Mouse (Mus musculus): ENCODE data around the gene Yars2. TPM values are rescaled to one million over a fixed set of nuclear protein-coding genes. Genes with fewer than 3 reads are reported as not detected.

Yars2 gene
- polyA plus RNA-seq, 1 experiment = 33.8 TPM

GRCm38 (mm10) chr16:16261481-16261880 lies 41.3 kb upstream of the Yars2 start:
- H3K4me3 ChIP-seq (ENCODE audit: control insufficient read depth, insufficient read depth, low read length) = no peak overlapping the region
- H3K4me1 ChIP-seq (replicated peaks; ENCODE audit: control insufficient read depth, insufficient read depth, low read length) = no peaks in the 10 kb centered on the region
- 95% methylated on average over 6 of the region's 6 CpGs for WGBS
- H3K27ac ChIP-seq (ENCODE audit: control insufficient read depth, insufficient read depth, low read length) = no peak overlapping the region
- DNase-seq = no peak
- no peaks in the 10 kb centered on the region for H3K36me3 ChIP-seq (ENCODE audit: control insufficient read depth, insufficient read depth, low read length)
- TF ChIP-seq CTCF (IDR thresholded peaks at IDR 0.05; ENCODE audit: borderline replicate concordance, control insufficient read depth, extremely low read depth, insufficient read depth, low read length, poor library complexity) (no peak), POLR2A (IDR thresholded peaks at IDR 0.05; ENCODE audit: control insufficient read depth, extremely low read depth, insufficient read depth, low read length, poor library complexity) (no peak)
- H3K27me3 ChIP-seq (ENCODE audit: control insufficient read depth, insufficient read depth, low read length) = no peaks in the 10 kb centered on the region

GRCm38 (mm10) chr16:16262436-16262835 lies 40.3 kb upstream of the Yars2 start:
- no peak overlapping the region for H3K4me3 ChIP-seq (ENCODE audit: control insufficient read depth, insufficient read depth, low read length)
- no peaks in the 10 kb centered on the region for H3K36me3 ChIP-seq (ENCODE audit: control insufficient read depth, insufficient read depth, low read length)
- TF ChIP-seq CTCF (IDR thresholded peaks at IDR 0.05; ENCODE audit: borderline replicate concordance, control insufficient read depth, extremely low read depth, insufficient read depth, low read length, poor library complexity) = no peak
- no peak for TF ChIP-seq POLR2A (IDR thresholded peaks at IDR 0.05; ENCODE audit: control insufficient read depth, extremely low read depth, insufficient read depth, low read length, poor library complexity)
- H3K4me1 ChIP-seq (replicated peaks; ENCODE audit: control insufficient read depth, insufficient read depth, low read length) = no peaks in the 10 kb centered on the region
- WGBS = 98% methylated on average over 3 of the region's 3 CpGs
- DNase-seq = no peak
- H3K27me3 ChIP-seq (ENCODE audit: control insufficient read depth, insufficient read depth, low read length) = no peaks in the 10 kb centered on the region
- H3K27ac ChIP-seq (ENCODE audit: control insufficient read depth, insufficient read depth, low read length) = no peak overlapping the region

- H3K4me1 ChIP-seq (replicated peaks; ENCODE audit: control insufficient read depth, insufficient read depth, low read length) = no peaks in the 10 kb centered on the region
Observed at GRCm38 (mm10) chr16:16272978-16273377, 29.8 kb upstream of the Yars2 start.

GRCm38 (mm10) chr16:16273752-16274151 lies 29.0 kb upstream of the Yars2 start:
- DNase-seq = no peak

More at GRCm38 (mm10) chr16:16272978-16273377, 29.8 kb upstream of the Yars2 start:
- DNase-seq = no peak
- no peak overlapping the region for H3K4me3 ChIP-seq (ENCODE audit: control insufficient read depth, insufficient read depth, low read length)
- H3K36me3 ChIP-seq (ENCODE audit: control insufficient read depth, insufficient read depth, low read length) = no peaks in the 10 kb centered on the region
- TF ChIP-seq CTCF (IDR thresholded peaks at IDR 0.05; ENCODE audit: borderline replicate concordance, control insufficient read depth, extremely low read depth, insufficient read depth, low read length, poor library complexity) (no peak), POLR2A (IDR thresholded peaks at IDR 0.05; ENCODE audit: control insufficient read depth, extremely low read depth, insufficient read depth, low read length, poor library complexity) (no peak)
- 64% methylated on average over 3 of the region's 3 CpGs for WGBS
- no peak overlapping the region for H3K27ac ChIP-seq (ENCODE audit: control insufficient read depth, insufficient read depth, low read length)
- no peaks in the 10 kb centered on the region for H3K27me3 ChIP-seq (ENCODE audit: control insufficient read depth, insufficient read depth, low read length)

GRCm38 (mm10) chr16:16303138-16303827 lies 518 bp downstream of the Yars2 start:
- H3K27ac ChIP-seq (ENCODE audit: control insufficient read depth, insufficient read depth, low read length) = no peak overlapping the region
- H3K36me3 ChIP-seq (ENCODE audit: control insufficient read depth, insufficient read depth, low read length) = peaks cover 5% of the 10 kb centered on the region
- H3K4me1 ChIP-seq (replicated peaks; ENCODE audit: control insufficient read depth, insufficient read depth, low read length) = peaks cover 3% of the 10 kb centered on the region; the same call in 1 of the 2 replicates
- TF ChIP-seq POLR2A (IDR thresholded peaks at IDR 0.05; ENCODE audit: control insufficient read depth, extremely low read depth, insufficient read depth, low read length, poor library complexity) = no peak
- no peak for TF ChIP-seq CTCF (IDR thresholded peaks at IDR 0.05; ENCODE audit: borderline replicate concordance, control insufficient read depth, extremely low read depth, insufficient read depth, low read length, poor library complexity)
- WGBS = under 1% methylated on average over 61 of the region's 61 CpGs
- peak overlapping the region; percentile 70 for H3K4me3 ChIP-seq (ENCODE audit: control insufficient read depth, insufficient read depth, low read length)
- no peaks in the 10 kb centered on the region for H3K27me3 ChIP-seq (ENCODE audit: control insufficient read depth, insufficient read depth, low read length)
- DNase-seq = peak; percentile 40

More at GRCm38 (mm10) chr16:16273752-16274151, 29.0 kb upstream of the Yars2 start:
- H3K36me3 ChIP-seq (ENCODE audit: control insufficient read depth, insufficient read depth, low read length) = no peaks in the 10 kb centered on the region
- no peak overlapping the region for H3K27ac ChIP-seq (ENCODE audit: control insufficient read depth, insufficient read depth, low read length)
- H3K27me3 ChIP-seq (ENCODE audit: control insufficient read depth, insufficient read depth, low read length) = no peaks in the 10 kb centered on the region
- 92% methylated on average over 6 of the region's 6 CpGs for WGBS
- TF ChIP-seq CTCF (IDR thresholded peaks at IDR 0.05; ENCODE audit: borderline replicate concordance, control insufficient read depth, extremely low read depth, insufficient read depth, low read length, poor library complexity) = no peak
- no peak for TF ChIP-seq POLR2A (IDR thresholded peaks at IDR 0.05; ENCODE audit: control insufficient read depth, extremely low read depth, insufficient read depth, low read length, poor library complexity)
- H3K4me3 ChIP-seq (ENCODE audit: control insufficient read depth, insufficient read depth, low read length) = no peak overlapping the region
- H3K4me1 ChIP-seq (replicated peaks; ENCODE audit: control insufficient read depth, insufficient read depth, low read length) = no peaks in the 10 kb centered on the region

GRCm38 (mm10) chr16:16303888-16304287 lies 1.1 kb downstream of the Yars2 start:
- peaks cover 3% of the 10 kb centered on the region; the same call in 1 of the 2 replicates for H3K4me1 ChIP-seq (replicated peaks; ENCODE audit: control insufficient read depth, insufficient read depth, low read length)
- peaks cover 6% of the 10 kb centered on the region for H3K36me3 ChIP-seq (ENCODE audit: control insufficient read depth, insufficient read depth, low read length)
- H3K27ac ChIP-seq (ENCODE audit: control insufficient read depth, insufficient read depth, low read length) = no peak overlapping the region
- no peak for DNase-seq
- TF ChIP-seq CTCF (IDR thresholded peaks at IDR 0.05; ENCODE audit: borderline replicate concordance, control insufficient read depth, extremely low read depth, insufficient read depth, low read length, poor library complexity) (no peak), POLR2A (IDR thresholded peaks at IDR 0.05; ENCODE audit: control insufficient read depth, extremely low read depth, insufficient read depth, low read length, poor library complexity) (no peak)
- 25% methylated on average over 7 of the region's 7 CpGs for WGBS
- no peaks in the 10 kb centered on the region for H3K27me3 ChIP-seq (ENCODE audit: control insufficient read depth, insufficient read depth, low read length)
- H3K4me3 ChIP-seq (ENCODE audit: control insufficient read depth, insufficient read depth, low read length) = no peak overlapping the region

Measured in thymus, adult 2 months (tissue).